Mouse (Mus musculus) embryo, embryonic 11.5 days (tissue): ENCODE results near the gene Pih1d3.
A peak's percentile ranks its signal among the peaks of the same experiment; 100 is the strongest.

Experiments used
- DNase-seq: peaks from one replicate; pipeline ENCODE4 v3.0.0-alpha.2; 2012; ENCODE audit warnings: low read depth, low spot score

Pih1d3 gene

GRCm38 (mm10) chr1:31222564-31222963, at the start of gene Pih1d3, which contains the start of gene 4931428L18Rik:
Pih1d3 (plus strand) TSS chr1:31222838.
4931428L18Rik (minus strand) TSS chr1:31222684.
- DNase-seq: no peak

- DNase-seq: no peak
Measured at GRCm38 (mm10) chr1:31175401-31175800, 47.2 kb upstream of the Pih1d3 start.

- DNase-seq: no peak
Measured at GRCm38 (mm10) chr1:31176101-31176500, 46.5 kb upstream of the Pih1d3 start, which contains the start of gene Lgsn. Lgsn (plus strand) TSS chr1:31176401.

GRCm38 (mm10) chr1:31178264-31178663, 44.4 kb upstream of the Pih1d3 start:
- no peak for DNase-seq

- no peak for DNase-seq
Measured at GRCm38 (mm10) chr1:31190237-31190866, 32.3 kb upstream of the Pih1d3 start.

GRCm38 (mm10) chr1:31195633-31196032, 27.0 kb upstream of the Pih1d3 start:
- no peak for DNase-seq

- no peak for DNase-seq
Measured at GRCm38 (mm10) chr1:31196959-31197358, 25.7 kb upstream of the Pih1d3 start.

- DNase-seq: no peak
Measured at GRCm38 (mm10) chr1:31203771-31204170, 18.9 kb upstream of the Pih1d3 start.

GRCm38 (mm10) chr1:31205346-31205745, 17.3 kb upstream of the Pih1d3 start:
- DNase-seq: no peak

- no peak for DNase-seq
Measured at GRCm38 (mm10) chr1:31205770-31206169, 16.9 kb upstream of the Pih1d3 start.

- peak; percentile 40 for DNase-seq
Measured at GRCm38 (mm10) chr1:31210144-31210543, 12.5 kb upstream of the Pih1d3 start.

- DNase-seq: no peak
Measured at GRCm38 (mm10) chr1:31214831-31215230, 7.8 kb upstream of the Pih1d3 start.

GRCm38 (mm10) chr1:31220599-31221250, 1.9 kb upstream of the Pih1d3 start:
- DNase-seq: no peak

- DNase-seq: peak; percentile 4
Measured at GRCm38 (mm10) chr1:31233319-31234036, 10.8 kb downstream of the Pih1d3 start.

GRCm38 (mm10) chr1:31260218-31260923, 37.7 kb downstream of the Pih1d3 start:
- no peak for DNase-seq
